Mouse (Mus musculus): ENCODE data around the gene Tgfbr3l. TPM values are rescaled to one million over a fixed set of nuclear protein-coding genes. Genes with fewer than 3 reads are reported as not detected.

Tgfbr3l gene
- polyA plus RNA-seq, 1 experiment from 2014 or later = 2.9 TPM

GRCm38 (mm10) chr8:4245737-4246136 lies 2.3 kb upstream of the Tgfbr3l start:
- Histone ChIP-seq H3K9me3 (replicated peaks; ENCODE audit: low read length) (no peaks in the 10 kb centered on the region), H3K4me3 (replicated peaks; ENCODE audit: low read depth, low read length) (no peak overlapping the region), H3K36me3 (ENCODE audit: insufficient read depth, low read length) (peaks cover 50% of the 10 kb centered on the region), H3K9ac (ENCODE audit: low read depth, low read length) (no peak overlapping the region), H3K27me3 (ENCODE audit: insufficient read depth, low read length) (no peaks in the 10 kb centered on the region), H3K27ac (no peak overlapping the region), H3K4me2 (ENCODE audit: low read length) (no peak overlapping the region), H3K4me1 (replicated peaks; ENCODE audit: insufficient read depth, low read length) (no peaks in the 10 kb centered on the region; the same call in 1 of the 2 replicates)
- DNase-seq (ENCODE audit: low spot score) (no peak), ATAC-seq (replicated peaks; ENCODE audit: low FRiP score, low read depth) (no peak)
- no peak for TF ChIP-seq CTCF (IDR thresholded peaks at IDR 0.05; ENCODE audit: low read depth)
- WGBS = 81% methylated on average over 13 of the region's 13 CpGs

- Histone ChIP-seq H3K9me3 (replicated peaks; ENCODE audit: low read length) (no peaks in the 10 kb centered on the region), H3K27ac (no peak overlapping the region), H3K36me3 (ENCODE audit: insufficient read depth, low read length) (peaks cover 49% of the 10 kb centered on the region), H3K4me1 (replicated peaks; ENCODE audit: insufficient read depth, low read length) (no peaks in the 10 kb centered on the region; the same call in 1 of the 2 replicates), H3K27me3 (ENCODE audit: insufficient read depth, low read length) (no peaks in the 10 kb centered on the region), H3K4me2 (ENCODE audit: low read length) (no peak overlapping the region), H3K4me3 (replicated peaks; ENCODE audit: low read depth, low read length) (no peak overlapping the region), H3K9ac (ENCODE audit: low read depth, low read length) (no peak overlapping the region)
- 91% methylated on average over 8 of the region's 8 CpGs for WGBS
- no peak for DNase-seq (ENCODE audit: low spot score)
- no peak for ATAC-seq (replicated peaks; ENCODE audit: low FRiP score, low read depth)
- no peak for TF ChIP-seq CTCF (IDR thresholded peaks at IDR 0.05; ENCODE audit: low read depth)
These were observed 773 bp upstream of the Tgfbr3l start for GRCm38 (mm10) chr8:4247241-4247640.

GRCm38 (mm10) chr8:4249213-4249612 lies 1.2 kb downstream of the Tgfbr3l start:
- no peak overlapping the region for H3K4me3 ChIP-seq (replicated peaks; ENCODE audit: low read depth, low read length)
- no peak overlapping the region for H3K4me2 ChIP-seq (ENCODE audit: low read length)
- peaks cover 30% of the 10 kb centered on the region for H3K36me3 ChIP-seq (ENCODE audit: insufficient read depth, low read length)
- peak; percentile 67 for DNase-seq (ENCODE audit: low spot score)
- peaks cover 6% of the 10 kb centered on the region for H3K4me1 ChIP-seq (replicated peaks; ENCODE audit: insufficient read depth, low read length)
- no peak overlapping the region for H3K27ac ChIP-seq
- H3K9me3 ChIP-seq (replicated peaks; ENCODE audit: low read length) = no peaks in the 10 kb centered on the region
- H3K27me3 ChIP-seq (ENCODE audit: insufficient read depth, low read length) = no peaks in the 10 kb centered on the region
- ATAC-seq (replicated peaks; ENCODE audit: low FRiP score, low read depth) = no peak
- WGBS = 13% methylated on average over 29 of the region's 29 CpGs
- no peak overlapping the region for H3K9ac ChIP-seq (ENCODE audit: low read depth, low read length)
- no peak for TF ChIP-seq CTCF (IDR thresholded peaks at IDR 0.05; ENCODE audit: low read depth)

GRCm38 (mm10) chr8:4250306-4250970 lies 2.4 kb downstream of the Tgfbr3l start:
- WGBS = 41% methylated on average over 26 of the region's 26 CpGs
- Histone ChIP-seq H3K4me1 (replicated peaks; ENCODE audit: insufficient read depth, low read length) (peaks cover 7% of the 10 kb centered on the region), H3K9me3 (replicated peaks; ENCODE audit: low read length) (no peaks in the 10 kb centered on the region), H3K9ac (ENCODE audit: low read depth, low read length) (no peak overlapping the region), H3K27me3 (ENCODE audit: insufficient read depth, low read length) (no peaks in the 10 kb centered on the region), H3K27ac (no peak overlapping the region), H3K36me3 (ENCODE audit: insufficient read depth, low read length) (peaks cover 19% of the 10 kb centered on the region), H3K4me3 (replicated peaks; ENCODE audit: low read depth, low read length) (no peak overlapping the region), H3K4me2 (ENCODE audit: low read length) (no peak overlapping the region)
- TF ChIP-seq CTCF (IDR thresholded peaks at IDR 0.05; ENCODE audit: low read depth) = peak; percentile 84
- peak; percentile 22 for ATAC-seq (replicated peaks; ENCODE audit: low FRiP score, low read depth)
- peak; percentile 85 for DNase-seq (ENCODE audit: low spot score)

- Histone ChIP-seq H3K4me1 (replicated peaks; ENCODE audit: insufficient read depth, low read length) (peaks cover 7% of the 10 kb centered on the region), H3K27ac (peak overlapping the region; percentile 88; the same call in 1 of the 2 replicates), H3K27me3 (ENCODE audit: insufficient read depth, low read length) (no peaks in the 10 kb centered on the region), H3K36me3 (ENCODE audit: insufficient read depth, low read length) (peaks cover 8% of the 10 kb centered on the region), H3K9ac (ENCODE audit: low read depth, low read length) (peak overlapping the region; percentile 89; the same call in 1 of the 2 replicates), H3K4me3 (replicated peaks; ENCODE audit: low read depth, low read length) (peak overlapping the region; percentile 88), H3K4me2 (ENCODE audit: low read length) (peak overlapping the region; percentile 58), H3K9me3 (replicated peaks; ENCODE audit: low read length) (no peaks in the 10 kb centered on the region)
- DNase-seq (ENCODE audit: low spot score) (no peak), ATAC-seq (replicated peaks; ENCODE audit: low FRiP score, low read depth) (no peak)
- no peak for TF ChIP-seq CTCF (IDR thresholded peaks at IDR 0.05; ENCODE audit: low read depth)
- 42% methylated on average over 8 of the region's 8 CpGs for WGBS
These were observed 4.2 kb downstream of the Tgfbr3l start for GRCm38 (mm10) chr8:4252116-4252760.

GRCm38 (mm10) chr8:4252934-4253841 lies 5.2 kb downstream of the Tgfbr3l start, which contains the start of gene Snapc2:
Gene Snapc2, plus strand, starts transcription at chr8:4253080.
- H3K27ac ChIP-seq = peak within 1 kb of the TSS; percentile 88
- H3K4me2 ChIP-seq (ENCODE audit: low read length) = peak within 1 kb of the TSS; percentile 58
- H3K4me1 ChIP-seq (replicated peaks; ENCODE audit: insufficient read depth, low read length) = peaks cover 7% of the 10 kb centered on the region
- WGBS = under 1% methylated on average over 69 of the region's 69 CpGs
- 0 out of 2 replicates have a peak, but pooled peaks have one; percentile 2 for TF ChIP-seq CTCF (IDR thresholded peaks at IDR 0.05; ENCODE audit: low read depth)
- ATAC-seq (replicated peaks; ENCODE audit: low FRiP score, low read depth) (peak; percentile 88), DNase-seq (ENCODE audit: low spot score) (peak; percentile 97)
- H3K36me3 ChIP-seq (ENCODE audit: insufficient read depth, low read length) = peaks cover 7% of the 10 kb centered on the region; the same call in 1 of the 2 replicates
- H3K4me3 ChIP-seq (replicated peaks; ENCODE audit: low read depth, low read length) = peak within 1 kb of the TSS; percentile 88
- peak within 1 kb of the TSS; percentile 89 for H3K9ac ChIP-seq (ENCODE audit: low read depth, low read length)
- no peaks in the 10 kb centered on the region for H3K9me3 ChIP-seq (replicated peaks; ENCODE audit: low read length)
- no peaks in the 10 kb centered on the region for H3K27me3 ChIP-seq (ENCODE audit: insufficient read depth, low read length)
